Mouse (Mus musculus): ENCODE data around the gene Sestd1.

DNA sequence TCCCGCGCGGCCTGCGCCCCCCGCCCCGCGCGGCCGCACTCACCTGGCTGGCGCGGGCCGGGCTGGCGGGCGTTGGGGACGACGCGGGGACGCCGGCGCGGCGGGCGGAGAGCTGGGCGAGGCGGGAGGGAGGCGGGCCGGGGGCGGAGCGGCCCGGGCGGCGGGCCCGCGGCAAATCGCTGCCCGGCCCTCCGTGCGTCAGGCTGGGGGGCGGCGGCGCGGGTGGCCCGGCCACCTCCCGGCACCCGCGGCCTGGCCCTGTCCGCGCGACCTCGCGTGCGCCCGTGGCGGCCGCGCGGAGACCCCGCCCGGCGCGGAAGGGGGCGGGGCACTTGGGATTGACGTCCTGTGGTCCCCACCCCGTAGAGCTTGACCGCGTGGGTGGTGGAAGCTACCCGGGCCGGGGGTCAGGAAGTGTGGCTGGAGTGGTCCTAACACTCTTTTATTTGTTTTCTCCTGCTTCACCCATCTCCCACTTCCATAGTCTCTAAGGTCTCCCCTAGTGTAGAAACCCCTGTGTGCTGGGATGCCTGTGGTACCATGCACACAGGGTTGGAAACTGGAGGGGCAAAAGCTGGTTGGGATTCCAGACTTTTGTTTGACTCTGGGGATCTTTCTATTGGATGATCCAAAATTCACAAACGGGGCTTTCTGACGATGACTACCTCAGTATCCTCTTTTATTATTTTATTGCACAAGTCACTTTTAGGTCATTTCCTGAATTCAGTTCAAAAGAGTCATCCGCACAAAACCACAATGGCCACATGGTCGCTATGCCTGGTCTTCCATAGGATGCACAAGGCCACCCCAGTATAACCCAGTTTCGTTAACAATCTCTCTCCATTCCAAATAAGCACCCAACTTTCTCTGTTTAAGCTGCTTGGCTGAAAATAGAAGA is at the start of gene Sestd1:
- TF ChIP-seq POLR2A (IDR thresholded peaks at IDR 0.05; ENCODE audit: insufficient read length, low read depth) (peak; percentile 70), MAX (IDR thresholded peaks at IDR 0.05; ENCODE audit: low read depth) (no peak), POLR2AphosphoS2 (IDR thresholded peaks at IDR 0.05; ENCODE audit: insufficient read length, low read depth) (peak; percentile 27), MYOG (IDR thresholded peaks at IDR 0.05; ENCODE audit: control insufficient read depth in 1 of 3, insufficient read depth in 1 of 3, insufficient read length in 2 of 3, low read depth in 2 of 3) (peak in 1 of 3 experiments; percentile 17), CEBPB (IDR thresholded peaks at IDR 0.05; ENCODE audit: insufficient read depth, poor library complexity, severe bottlenecking) (peak; percentile 83), MYOD1 (IDR thresholded peaks at IDR 0.05; ENCODE audit: control insufficient read depth in 1 of 3, insufficient read length in 2 of 3, low read depth in 2 of 3) (peak in 1 of 3 experiments; percentile 9)

Data from myocyte (in vitro differentiated cells).